Mouse (Mus musculus) liver, postnatal 0 days (tissue): ENCODE measurements around the gene Kl.

Source experiments
- CTCF ChIP-seq: sonication (generic); IDR thresholded peaks from 2 replicates; pipeline ENCODE4 v1.5.1; 2016; ENCODE audit warnings: antibody characterized with exemption, low read depth
- EP300 ChIP-seq: IDR thresholded peaks from 2 replicates; pipeline ENCODE4 v1.6.1; 2016; ENCODE audit warnings: antibody characterized with exemption, low read depth, mild to moderate bottlenecking

GRCm38 (mm10) chr5:150971126-150971525, 18.7 kb downstream of the Kl start:
- no peak for TF ChIP-seq CTCF
- no peak for TF ChIP-seq EP300
